Mouse (Mus musculus): ENCODE measurements around the gene Exoc4. TPM values are rescaled to one million over a fixed set of nuclear protein-coding genes. Genes with fewer than 3 reads are reported as not detected.
A peak's percentile ranks its signal among the peaks of the same experiment; 100 is the strongest.

The Exoc4 gene
- polyA plus RNA-seq, 1 experiment from 2014 or later = 40.5 TPM

DNA sequence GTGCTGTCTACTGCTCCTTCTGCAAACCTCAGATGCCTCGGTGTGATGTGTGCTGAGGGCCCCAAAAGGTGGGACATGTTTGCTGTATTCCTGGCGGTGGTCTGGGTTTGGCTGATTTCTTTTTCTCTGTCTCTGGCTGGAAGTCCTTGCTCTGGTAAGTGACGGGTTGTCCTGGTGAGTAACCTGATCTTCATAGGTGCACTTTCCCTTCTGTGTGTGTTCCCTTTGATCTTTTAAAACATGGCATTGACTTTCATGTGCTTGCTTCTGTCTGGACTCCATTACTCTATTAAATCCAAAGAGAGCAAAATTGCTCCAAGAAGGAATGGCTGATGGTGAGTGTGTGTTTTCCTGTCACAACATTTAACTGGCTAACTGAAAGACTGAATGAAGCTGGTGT is 12.7 kb downstream of the Exoc4 start:
- WGBS = 82% methylated on average over 3 of the region's 3 CpGs
- H3K9me3 ChIP-seq (replicated peaks) = no peaks in the 10 kb centered on the region
- H3K9ac ChIP-seq = no peak overlapping the region
- no peak for ATAC-seq (ENCODE audit: insufficient number of reproducible peaks, low FRiP score)
- H3K27me3 ChIP-seq (replicated peaks) = no peaks in the 10 kb centered on the region
- no peak overlapping the region for H3K27ac ChIP-seq (ENCODE audit: poor library complexity, severe bottlenecking)
- no peak overlapping the region for H3K4me3 ChIP-seq
- H3K4me2 ChIP-seq = no peak overlapping the region
- peaks cover 14% of the 10 kb centered on the region for H3K36me3 ChIP-seq
- peaks cover 51% of the 10 kb centered on the region for H3K4me1 ChIP-seq (replicated peaks)

DNA sequence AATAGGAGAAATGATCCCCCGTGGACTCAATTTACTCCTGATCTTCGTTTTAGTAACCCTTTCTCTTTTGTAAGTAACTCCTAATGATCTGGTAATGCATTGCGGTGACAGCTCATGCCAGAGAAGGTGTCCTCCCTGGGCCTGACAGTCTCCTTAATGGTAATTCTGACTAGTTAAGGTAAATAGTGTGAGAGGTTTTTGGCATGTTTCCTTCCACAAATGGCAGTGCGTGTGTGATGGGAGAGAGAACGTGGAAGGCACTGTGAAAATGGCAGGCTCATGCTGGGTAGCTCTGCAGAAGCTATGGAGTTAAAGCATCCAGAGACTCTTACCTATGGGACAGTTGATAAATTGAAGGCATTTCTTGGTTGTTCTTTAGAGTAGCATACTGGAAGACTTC is 15.1 kb downstream of the Exoc4 start:
- Histone ChIP-seq H3K4me1 (replicated peaks) (peaks cover 35% of the 10 kb centered on the region), H3K36me3 (peaks cover 27% of the 10 kb centered on the region), H3K9me3 (replicated peaks) (no peaks in the 10 kb centered on the region), H3K4me3 (no peak overlapping the region), H3K9ac (no peak overlapping the region), H3K27ac (ENCODE audit: poor library complexity, severe bottlenecking) (no peak overlapping the region), H3K27me3 (replicated peaks) (no peaks in the 10 kb centered on the region), H3K4me2 (no peak overlapping the region)
- no peak for ATAC-seq (ENCODE audit: insufficient number of reproducible peaks, low FRiP score)
- 66% methylated on average over 5 of the region's 5 CpGs for WGBS

DNA sequence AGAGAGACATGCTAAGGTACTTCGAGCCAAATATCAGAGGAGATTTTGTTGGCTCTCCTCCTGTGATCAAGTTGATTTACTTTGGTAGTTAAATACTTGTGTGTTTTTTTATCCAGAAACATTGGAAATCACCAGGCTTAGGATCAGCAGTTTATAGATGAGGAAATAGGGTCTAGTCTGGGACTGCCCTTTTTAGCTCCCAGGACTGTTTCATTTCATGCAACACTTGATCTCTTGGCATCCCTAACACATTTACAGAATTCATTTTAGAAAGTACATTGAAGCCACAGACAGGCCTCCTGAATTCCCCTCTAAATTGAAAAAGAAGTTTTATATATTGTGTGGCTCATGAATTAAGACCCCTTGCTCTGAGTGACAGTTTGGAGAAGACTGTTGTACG is 15.5 kb downstream of the Exoc4 start:
- no peak for ATAC-seq (ENCODE audit: insufficient number of reproducible peaks, low FRiP score)
- Histone ChIP-seq H3K4me1 (replicated peaks) (peaks cover 34% of the 10 kb centered on the region), H3K9ac (no peak overlapping the region), H3K36me3 (peaks cover 28% of the 10 kb centered on the region), H3K27me3 (replicated peaks) (no peaks in the 10 kb centered on the region), H3K4me2 (peak overlapping the region; percentile 29; the same call in 1 of the 2 replicates), H3K27ac (ENCODE audit: poor library complexity, severe bottlenecking) (no peak overlapping the region), H3K9me3 (replicated peaks) (no peaks in the 10 kb centered on the region), H3K4me3 (no peak overlapping the region)
- WGBS = 76% methylated on average over 2 of the region's 2 CpGs

DNA sequence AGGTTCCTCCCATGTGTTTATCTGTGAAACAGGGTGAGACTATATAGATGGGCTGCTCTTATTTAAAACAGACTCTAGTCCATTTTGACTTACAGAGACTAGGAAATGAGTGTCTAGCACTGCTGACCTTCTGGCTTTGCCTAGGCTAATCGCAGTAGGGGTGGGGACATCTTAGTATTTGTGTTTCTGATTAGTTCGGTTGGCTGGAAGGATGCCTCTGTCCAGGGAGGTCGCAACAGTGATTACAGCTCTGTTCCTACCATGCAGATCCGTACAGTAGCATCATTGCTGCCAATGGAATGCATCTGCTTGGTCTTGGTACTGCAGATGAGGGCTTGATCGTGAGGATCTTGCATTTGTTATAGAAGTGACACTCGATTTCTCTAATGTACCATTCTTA is 18.7 kb downstream of the Exoc4 start:
- WGBS = 71% methylated on average over 6 of the region's 6 CpGs
- Histone ChIP-seq H3K27ac (ENCODE audit: poor library complexity, severe bottlenecking) (no peak overlapping the region), H3K4me1 (replicated peaks) (peaks cover 24% of the 10 kb centered on the region), H3K36me3 (peaks cover 27% of the 10 kb centered on the region), H3K27me3 (replicated peaks) (no peaks in the 10 kb centered on the region), H3K4me2 (no peak overlapping the region), H3K9me3 (replicated peaks) (no peaks in the 10 kb centered on the region), H3K9ac (no peak overlapping the region), H3K4me3 (no peak overlapping the region)
- ATAC-seq (ENCODE audit: insufficient number of reproducible peaks, low FRiP score) = no peak

DNA sequence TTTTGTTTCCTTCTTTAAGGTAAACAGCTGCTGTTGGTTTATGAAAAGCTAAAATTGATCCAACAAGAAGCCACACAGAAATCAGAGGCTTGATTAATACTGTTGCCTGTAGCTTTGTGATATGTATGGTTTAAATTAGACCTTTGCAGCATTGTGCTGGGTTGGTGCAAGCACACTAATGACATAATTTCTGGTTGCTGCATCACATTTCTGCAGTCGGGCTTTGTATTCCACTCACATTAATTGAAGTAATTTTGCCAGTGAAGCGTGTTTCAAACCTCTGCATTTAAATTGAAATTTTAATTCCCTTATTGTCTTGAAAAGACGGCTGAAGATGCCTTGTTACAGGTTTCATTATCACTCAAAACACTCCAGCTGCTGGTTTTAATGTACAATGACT is 34.6 kb downstream of the Exoc4 start:
- 85% methylated on average over 3 of the region's 3 CpGs for WGBS
- Histone ChIP-seq H3K9me3 (replicated peaks) (no peaks in the 10 kb centered on the region), H3K27ac (ENCODE audit: poor library complexity, severe bottlenecking) (no peak overlapping the region), H3K4me1 (replicated peaks) (no peaks in the 10 kb centered on the region; the same call in 1 of the 2 replicates), H3K9ac (no peak overlapping the region), H3K27me3 (replicated peaks) (no peaks in the 10 kb centered on the region), H3K4me2 (no peak overlapping the region), H3K4me3 (no peak overlapping the region), H3K36me3 (no peaks in the 10 kb centered on the region)
- ATAC-seq (ENCODE audit: insufficient number of reproducible peaks, low FRiP score) = no peak

DNA sequence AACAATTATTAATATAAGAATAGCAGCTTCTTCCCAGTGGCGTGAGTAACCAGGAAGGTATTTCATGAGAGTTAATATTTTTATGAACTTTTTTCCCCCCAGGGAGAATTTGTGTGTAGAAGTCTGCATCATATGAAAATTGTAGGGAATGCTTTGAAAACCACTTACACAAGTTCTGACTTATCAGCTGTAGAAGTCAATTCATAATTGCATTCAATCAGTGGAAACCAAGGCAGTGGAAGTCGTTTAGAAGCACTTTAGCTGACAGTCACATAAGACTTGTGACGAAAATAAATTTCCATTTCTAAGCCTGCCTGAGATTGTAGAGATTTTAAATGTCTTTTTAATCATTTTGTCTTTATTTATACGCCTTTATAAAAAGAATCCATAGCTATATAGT is 35.1 kb downstream of the Exoc4 start:
- Histone ChIP-seq H3K4me2 (no peak overlapping the region), H3K4me1 (replicated peaks) (no peaks in the 10 kb centered on the region; the same call in 1 of the 2 replicates), H3K27me3 (replicated peaks) (no peaks in the 10 kb centered on the region), H3K9me3 (replicated peaks) (no peaks in the 10 kb centered on the region), H3K9ac (no peak overlapping the region), H3K36me3 (no peaks in the 10 kb centered on the region), H3K4me3 (no peak overlapping the region), H3K27ac (ENCODE audit: poor library complexity, severe bottlenecking) (no peak overlapping the region)
- ATAC-seq (ENCODE audit: insufficient number of reproducible peaks, low FRiP score) = no peak
- WGBS = 85% methylated on average over 4 of the region's 4 CpGs

DNA sequence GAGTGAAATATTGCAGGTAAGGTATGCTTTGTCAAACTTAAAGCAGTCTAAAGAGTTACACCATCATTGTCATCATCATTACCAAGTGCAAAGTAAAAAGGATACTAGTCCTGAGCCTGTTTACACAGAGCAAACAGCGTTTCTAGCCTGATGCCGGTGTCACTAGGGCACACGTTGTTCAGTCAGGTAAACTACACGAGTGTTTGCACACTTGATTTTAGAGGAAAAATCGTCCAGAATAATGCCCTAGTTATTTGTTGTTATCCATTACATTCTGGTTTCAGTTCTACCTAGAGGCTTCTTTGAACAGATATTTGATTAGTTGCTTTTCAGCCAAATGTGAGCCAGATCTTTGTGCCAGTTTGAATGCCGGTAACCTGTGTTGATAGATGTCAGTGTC is 37.5 kb downstream of the Exoc4 start:
- no peaks in the 10 kb centered on the region for H3K36me3 ChIP-seq
- WGBS = 84% methylated on average over 6 of the region's 6 CpGs
- no peak overlapping the region for H3K27ac ChIP-seq (ENCODE audit: poor library complexity, severe bottlenecking)
- H3K9me3 ChIP-seq (replicated peaks) = no peaks in the 10 kb centered on the region
- H3K4me2 ChIP-seq = no peak overlapping the region
- H3K4me3 ChIP-seq = no peak overlapping the region
- no peak for ATAC-seq (ENCODE audit: insufficient number of reproducible peaks, low FRiP score)
- no peaks in the 10 kb centered on the region; the same call in 1 of the 2 replicates for H3K4me1 ChIP-seq (replicated peaks)
- H3K27me3 ChIP-seq (replicated peaks) = no peaks in the 10 kb centered on the region
- no peak overlapping the region for H3K9ac ChIP-seq

DNA sequence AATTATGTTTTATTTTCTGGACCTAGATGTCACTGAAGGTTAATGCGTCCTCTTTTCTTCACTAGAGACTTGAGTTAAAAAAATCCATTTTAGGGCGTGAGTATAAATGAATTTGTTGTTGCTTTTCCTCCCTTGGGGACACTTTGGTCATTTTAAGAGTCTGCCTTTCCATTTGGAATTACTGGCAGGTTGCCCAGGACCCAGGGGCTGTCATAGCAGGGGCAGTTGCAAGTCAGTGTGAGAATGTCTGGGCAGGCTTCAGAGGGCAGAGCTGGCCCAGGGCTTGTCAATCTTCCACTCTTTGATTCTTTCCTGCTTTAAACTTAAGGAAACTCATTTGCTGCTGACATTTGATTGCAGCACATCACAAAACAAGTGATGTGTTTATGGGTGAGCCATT is 45.7 kb downstream of the Exoc4 start:
- no peak overlapping the region for H3K9ac ChIP-seq
- WGBS = 66% methylated on average over 2 of the region's 2 CpGs
- H3K27ac ChIP-seq (ENCODE audit: poor library complexity, severe bottlenecking) = no peak overlapping the region
- H3K36me3 ChIP-seq = no peaks in the 10 kb centered on the region
- H3K27me3 ChIP-seq (replicated peaks) = no peaks in the 10 kb centered on the region
- H3K4me1 ChIP-seq (replicated peaks) = peaks cover 8% of the 10 kb centered on the region
- ATAC-seq (ENCODE audit: insufficient number of reproducible peaks, low FRiP score) = no peak
- no peaks in the 10 kb centered on the region for H3K9me3 ChIP-seq (replicated peaks)
- no peak overlapping the region for H3K4me2 ChIP-seq
- H3K4me3 ChIP-seq = no peak overlapping the region

DNA sequence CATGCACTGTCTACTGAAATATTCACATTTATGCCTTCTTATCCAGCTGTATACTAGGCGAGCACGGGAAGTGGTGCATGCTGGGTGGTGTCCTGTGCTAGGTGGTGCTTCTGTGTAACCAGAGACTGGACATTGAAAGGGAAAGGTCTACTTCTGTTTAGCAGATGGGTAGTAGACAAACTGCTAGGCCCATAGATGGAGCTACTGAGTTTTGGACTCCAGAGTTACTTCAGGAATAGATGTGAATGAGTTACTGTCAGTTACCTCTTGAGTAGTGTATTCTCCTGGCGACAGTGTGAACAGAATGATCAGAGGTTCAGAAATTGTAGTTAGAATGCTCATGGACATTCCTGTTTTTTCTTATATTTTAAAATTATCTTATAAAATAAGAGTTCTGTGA is 48.7 kb downstream of the Exoc4 start:
- Histone ChIP-seq H3K27ac (ENCODE audit: poor library complexity, severe bottlenecking) (no peak overlapping the region), H3K9ac (no peak overlapping the region), H3K9me3 (replicated peaks) (no peaks in the 10 kb centered on the region), H3K4me3 (no peak overlapping the region), H3K4me2 (no peak overlapping the region), H3K4me1 (replicated peaks) (peaks cover 8% of the 10 kb centered on the region), H3K27me3 (replicated peaks) (no peaks in the 10 kb centered on the region), H3K36me3 (no peaks in the 10 kb centered on the region)
- WGBS = 83% methylated on average over 3 of the region's 3 CpGs
- no peak for ATAC-seq (ENCODE audit: insufficient number of reproducible peaks, low FRiP score)

DNA sequence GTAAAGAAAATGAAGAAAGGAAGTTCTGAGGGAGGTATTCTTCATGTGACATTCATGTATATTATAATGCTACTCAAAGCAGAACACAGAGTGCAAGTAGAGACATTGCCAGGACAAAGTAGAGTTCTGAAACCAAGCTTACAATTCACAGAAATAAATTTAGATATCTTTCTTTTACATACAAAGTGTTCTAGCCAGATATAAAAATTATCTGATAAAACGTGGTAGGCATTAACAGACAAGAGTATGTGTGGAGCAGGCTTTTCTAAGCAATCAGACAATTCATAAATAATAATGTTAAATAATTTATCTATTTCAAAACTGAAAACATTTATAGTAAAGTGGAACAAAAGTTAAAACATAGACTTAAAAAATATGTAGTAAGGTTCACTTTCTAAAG is 49.9 kb downstream of the Exoc4 start:
- Histone ChIP-seq H3K4me1 (replicated peaks) (peaks cover 11% of the 10 kb centered on the region), H3K4me3 (no peak overlapping the region), H3K27ac (ENCODE audit: poor library complexity, severe bottlenecking) (no peak overlapping the region), H3K9me3 (replicated peaks) (no peaks in the 10 kb centered on the region), H3K27me3 (replicated peaks) (no peaks in the 10 kb centered on the region), H3K36me3 (no peaks in the 10 kb centered on the region), H3K4me2 (no peak overlapping the region), H3K9ac (no peak overlapping the region)
- 71% methylated on average over 1 of the region's 1 CpGs for WGBS
- ATAC-seq (ENCODE audit: insufficient number of reproducible peaks, low FRiP score) = no peak

DNA sequence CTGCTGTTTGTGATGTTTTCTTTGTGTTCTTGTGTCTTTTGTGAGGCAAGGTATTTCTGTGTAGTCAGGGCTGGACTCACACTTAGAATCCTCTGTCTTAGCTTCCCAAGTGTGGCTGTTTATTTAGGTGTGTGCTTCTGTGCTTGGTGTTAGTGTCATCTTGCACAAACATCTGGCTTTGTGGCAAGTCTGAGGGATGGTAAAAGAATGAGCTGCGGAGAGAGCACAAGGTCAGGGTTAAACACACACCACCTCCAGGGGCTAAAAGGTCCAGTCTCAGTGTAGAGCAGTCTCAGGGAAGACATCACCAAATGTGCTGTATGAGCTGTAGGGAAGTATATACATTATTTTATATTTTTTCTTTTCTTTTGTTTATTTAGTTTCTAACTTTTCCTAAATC is 57.1 kb downstream of the Exoc4 start:
- no peak overlapping the region for H3K27ac ChIP-seq (ENCODE audit: poor library complexity, severe bottlenecking)
- WGBS = 81% methylated on average over 1 of the region's 1 CpGs

DNA sequence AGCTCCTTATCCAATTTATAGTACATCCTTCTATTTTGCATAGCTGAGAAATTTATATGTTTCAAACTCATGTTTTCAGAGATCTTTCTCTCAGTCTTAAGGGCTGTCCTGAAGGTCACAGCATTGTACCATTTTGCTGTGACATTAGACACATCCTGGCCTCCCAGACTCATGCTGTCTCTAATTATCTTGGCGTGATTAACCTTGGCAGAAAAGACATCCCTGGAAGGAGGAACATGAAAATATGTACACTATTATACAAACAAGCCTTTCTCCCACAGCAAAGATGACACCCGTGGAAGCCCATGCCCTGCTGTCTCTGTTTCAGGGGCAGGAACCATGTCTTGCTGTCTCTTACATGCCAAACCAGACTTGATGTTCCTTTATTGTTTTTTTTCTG is 59.8 kb downstream of the Exoc4 start:
- Histone ChIP-seq H3K27ac (ENCODE audit: poor library complexity, severe bottlenecking) (no peak overlapping the region), H3K36me3 (peaks cover 13% of the 10 kb centered on the region; the same call in 1 of the 2 replicates), H3K4me2 (no peak overlapping the region), H3K4me1 (replicated peaks) (no peaks in the 10 kb centered on the region), H3K9ac (no peak overlapping the region), H3K9me3 (replicated peaks) (no peaks in the 10 kb centered on the region), H3K27me3 (replicated peaks) (no peaks in the 10 kb centered on the region), H3K4me3 (no peak overlapping the region)
- WGBS = 83% methylated on average over 2 of the region's 2 CpGs
- no peak for ATAC-seq (ENCODE audit: insufficient number of reproducible peaks, low FRiP score)

More for the DNA sequence above, 57.1 kb downstream of the Exoc4 start:
- H3K9ac ChIP-seq = no peak overlapping the region
- no peak for ATAC-seq (ENCODE audit: insufficient number of reproducible peaks, low FRiP score)
- no peaks in the 10 kb centered on the region for H3K9me3 ChIP-seq (replicated peaks)
- H3K27me3 ChIP-seq (replicated peaks) = no peaks in the 10 kb centered on the region
- H3K4me3 ChIP-seq = no peak overlapping the region
- 0 out of 2 replicates have a peak, but pooled peaks cover 3% of the 10 kb centered on the region for H3K4me1 ChIP-seq (replicated peaks)
- H3K36me3 ChIP-seq = peaks cover 13% of the 10 kb centered on the region; the same call in 1 of the 2 replicates
- no peak overlapping the region for H3K4me2 ChIP-seq
